Mouse (Mus musculus): ENCODE data around the gene Agfg2. TPM values are rescaled to one million over a fixed set of nuclear protein-coding genes. Genes with fewer than 3 reads are reported as not detected.

Agfg2 gene
- polyA plus RNA-seq, 1 experiment from 2014 or later = 15.9 TPM

- no peak overlapping the region for H3K9ac ChIP-seq
- no peak overlapping the region for H3K4me3 ChIP-seq
- no peaks in the 10 kb centered on the region for H3K9me3 ChIP-seq
- H3K27ac ChIP-seq = no peak overlapping the region
- no peaks in the 10 kb centered on the region for H3K27me3 ChIP-seq
- 72% methylated on average over 7 of the region's 7 CpGs for WGBS
- H3K36me3 ChIP-seq = peaks cover 20% of the 10 kb centered on the region
- H3K4me1 ChIP-seq = peaks cover 16% of the 10 kb centered on the region
- ATAC-seq (ENCODE audit: insufficient number of reproducible peaks, low FRiP score, low TSS enrichment, low read depth) = no peak
- no peak overlapping the region for H3K4me2 ChIP-seq
These were observed 29.8 kb downstream of the Agfg2 start for GRCm38 (mm10) chr5:137654746-137655145.

- no peak overlapping the region for H3K4me3 ChIP-seq
- WGBS = 90% methylated on average over 10 of the region's 10 CpGs
- no peak overlapping the region for H3K9ac ChIP-seq
- H3K9me3 ChIP-seq = no peaks in the 10 kb centered on the region
- ATAC-seq (ENCODE audit: insufficient number of reproducible peaks, low FRiP score, low TSS enrichment, low read depth) = no peak
- H3K4me1 ChIP-seq = peaks cover 27% of the 10 kb centered on the region
- peaks cover 15% of the 10 kb centered on the region for H3K36me3 ChIP-seq
- no peak overlapping the region for H3K27ac ChIP-seq
- no peak overlapping the region for H3K4me2 ChIP-seq
- H3K27me3 ChIP-seq = no peaks in the 10 kb centered on the region
These were observed 31.2 kb downstream of the Agfg2 start for GRCm38 (mm10) chr5:137653366-137653765.

DNA sequence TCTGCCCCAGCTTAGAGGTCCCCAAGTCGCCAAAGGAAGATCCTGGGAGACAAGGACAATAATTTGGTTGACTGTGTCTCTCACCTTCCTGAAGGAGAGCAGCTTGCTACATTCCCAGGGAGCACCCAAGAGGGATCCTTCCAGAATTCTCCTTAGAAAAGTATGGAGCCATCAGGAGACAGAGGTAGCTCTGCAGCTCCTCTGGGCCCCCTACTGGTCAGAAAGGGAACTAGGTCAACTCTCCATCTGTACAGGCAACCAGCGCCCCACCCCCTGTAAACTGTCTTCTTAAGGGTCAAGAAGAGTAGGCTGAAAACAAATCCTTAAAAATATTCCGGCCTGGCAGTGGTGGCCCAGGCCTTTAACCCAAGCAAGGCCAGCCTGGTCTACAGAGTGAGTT lies 32.1 kb downstream of the Agfg2 start:
- Histone ChIP-seq H3K27ac (no peak overlapping the region), H3K9ac (no peak overlapping the region), H3K9me3 (no peaks in the 10 kb centered on the region), H3K36me3 (peaks cover 15% of the 10 kb centered on the region), H3K4me2 (no peak overlapping the region), H3K27me3 (no peaks in the 10 kb centered on the region), H3K4me1 (peaks cover 36% of the 10 kb centered on the region), H3K4me3 (no peak overlapping the region)
- 16% methylated on average over 3 of the region's 3 CpGs for WGBS
- no peak for ATAC-seq (ENCODE audit: insufficient number of reproducible peaks, low FRiP score, low TSS enrichment, low read depth)

- Histone ChIP-seq H3K9me3 (no peaks in the 10 kb centered on the region), H3K4me3 (no peak overlapping the region), H3K9ac (no peak overlapping the region), H3K27me3 (peaks cover 16% of the 10 kb centered on the region), H3K4me1 (peaks cover 45% of the 10 kb centered on the region), H3K36me3 (peaks cover 10% of the 10 kb centered on the region), H3K27ac (peak overlapping the region; percentile 59; the same call in 1 of the 2 replicates), H3K4me2 (peak overlapping the region; percentile 17; the same call in 1 of the 2 replicates)
- WGBS = 20% methylated on average over 18 of the region's 18 CpGs
- ATAC-seq (ENCODE audit: insufficient number of reproducible peaks, low FRiP score, low TSS enrichment, low read depth) = no peak
These were observed 34.6 kb downstream of the Agfg2 start for GRCm38 (mm10) chr5:137649669-137650571.

DNA sequence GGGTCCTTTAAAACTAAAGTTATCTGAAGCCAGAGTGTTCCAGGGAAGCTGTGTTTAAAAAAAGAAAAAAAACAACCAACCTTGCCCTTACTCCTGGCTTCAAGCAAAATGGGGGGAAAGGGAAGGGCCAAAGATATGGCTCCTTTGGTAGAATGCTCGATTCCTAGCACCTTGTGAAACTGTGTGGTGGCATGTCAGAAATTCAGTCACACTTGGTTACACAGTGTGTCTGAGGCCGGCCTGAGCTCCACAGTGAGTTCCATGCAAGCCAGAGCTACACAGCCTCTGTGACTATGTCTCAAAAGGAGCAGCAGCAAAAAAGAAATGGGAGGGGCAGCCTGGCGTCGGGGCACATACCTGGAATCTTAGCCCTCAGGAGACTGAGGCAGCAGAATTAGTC lies 35.3 kb downstream of the Agfg2 start:
- H3K36me3 ChIP-seq = peaks cover 7% of the 10 kb centered on the region; the same call in 1 of the 2 replicates
- no peak for ATAC-seq (ENCODE audit: insufficient number of reproducible peaks, low FRiP score, low TSS enrichment, low read depth)
- no peaks in the 10 kb centered on the region for H3K9me3 ChIP-seq
- H3K4me3 ChIP-seq = no peak overlapping the region
- peak overlapping the region; percentile 59; the same call in 1 of the 2 replicates for H3K27ac ChIP-seq
- H3K4me2 ChIP-seq = no peak overlapping the region
- WGBS = 22% methylated on average over 4 of the region's 4 CpGs
- H3K4me1 ChIP-seq = peaks cover 49% of the 10 kb centered on the region
- peaks cover 22% of the 10 kb centered on the region for H3K27me3 ChIP-seq
- H3K9ac ChIP-seq = no peak overlapping the region

DNA sequence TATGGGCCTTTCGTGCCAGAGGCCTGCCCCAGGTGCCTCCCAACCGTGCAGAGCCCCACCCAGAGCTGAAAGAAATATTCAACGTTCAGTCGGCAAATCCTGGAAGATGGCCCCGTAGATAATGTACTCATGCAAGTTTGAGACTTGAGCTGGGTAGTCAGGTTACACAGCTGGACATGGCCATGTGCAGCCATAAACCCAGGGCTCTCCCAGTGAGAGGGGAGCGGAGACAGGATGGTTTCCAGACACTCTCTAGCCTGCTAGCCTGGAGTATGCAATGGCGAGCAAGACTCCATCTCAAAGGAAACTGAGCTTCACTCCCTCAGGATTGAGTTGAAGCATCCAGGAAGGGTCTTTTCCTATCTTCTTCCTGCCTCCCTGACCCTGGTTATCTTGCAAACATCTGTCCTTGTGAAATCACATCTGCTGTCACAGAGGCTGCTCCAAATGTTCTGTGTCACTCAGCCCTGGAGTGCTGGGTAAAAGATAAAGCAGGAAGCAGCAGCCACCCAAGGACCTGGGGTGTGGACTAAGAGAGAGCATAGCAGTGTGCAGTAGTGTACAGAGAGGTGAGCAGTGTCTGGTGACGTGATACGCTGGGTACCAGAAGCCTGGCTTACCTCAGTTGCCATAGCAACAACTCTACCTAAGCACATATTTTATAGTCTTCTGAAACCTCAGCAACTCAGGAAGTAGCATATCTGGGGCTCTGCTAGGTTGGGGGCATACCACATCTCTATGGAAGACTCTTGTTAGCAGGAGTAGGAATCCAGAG lies 36.5 kb downstream of the Agfg2 start:
- Histone ChIP-seq H3K36me3 (peaks cover 10% of the 10 kb centered on the region; the same call in 1 of the 2 replicates), H3K27ac (0 out of 2 replicates have a peak overlapping the region, but pooled peaks have one; percentile 24), H3K9me3 (no peaks in the 10 kb centered on the region), H3K4me2 (no peak overlapping the region), H3K9ac (no peak overlapping the region), H3K27me3 (peaks cover 34% of the 10 kb centered on the region), H3K4me3 (no peak overlapping the region), H3K4me1 (peaks cover 50% of the 10 kb centered on the region)
- 17% methylated on average over 9 of the region's 9 CpGs for whole genome bisulfite sequencing
- no peak for ATAC-seq (ENCODE audit: insufficient number of reproducible peaks, low FRiP score, low TSS enrichment, low read depth)

DNA sequence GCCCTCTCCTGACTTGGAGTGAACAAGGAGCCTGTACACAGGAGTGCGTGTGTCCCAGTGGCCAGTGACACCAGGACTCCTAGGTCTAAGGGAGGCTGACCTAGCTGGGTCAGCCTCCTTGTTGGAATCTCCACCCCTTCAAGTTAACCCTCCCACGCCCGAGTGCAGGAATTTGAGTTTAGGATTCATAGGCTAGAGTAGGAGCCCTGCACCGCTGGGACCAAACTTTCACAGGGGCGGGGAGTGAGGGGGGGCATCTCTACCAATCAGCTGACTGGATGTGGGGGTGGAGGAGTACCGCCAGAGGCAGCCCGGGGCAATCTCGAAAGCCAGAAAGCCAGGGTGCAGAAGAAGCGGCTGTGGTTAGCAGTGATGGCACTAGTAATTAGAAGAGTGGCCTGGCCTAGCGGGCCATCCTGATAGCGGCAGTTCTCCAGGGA lies 38.9 kb downstream of the Agfg2 start, which contains the start of gene Irs3:
Gene Irs3 (minus strand): TSS at position 63 of the 440 bp plus-strand sequence.
- Histone ChIP-seq H3K9me3 (no peaks in the 10 kb centered on the region), H3K27ac (no peak within 1 kb of the TSS), H3K4me1 (peaks cover 49% of the 10 kb centered on the region), H3K36me3 (peaks cover 22% of the 10 kb centered on the region), H3K4me2 (peak within 1 kb of the TSS; percentile 46), H3K4me3 (peak within 1 kb of the TSS; percentile 29), H3K9ac (no peak within 1 kb of the TSS), H3K27me3 (peaks cover 36% of the 10 kb centered on the region)
- 22% methylated on average over 11 of the region's 11 CpGs for WGBS
- no peak for ATAC-seq (ENCODE audit: insufficient number of reproducible peaks, low FRiP score, low TSS enrichment, low read depth)

- Histone ChIP-seq H3K27me3 (peaks cover 36% of the 10 kb centered on the region), H3K9me3 (no peaks in the 10 kb centered on the region), H3K4me1 (peaks cover 49% of the 10 kb centered on the region), H3K4me3 (peak overlapping the region; percentile 29), H3K27ac (no peak overlapping the region), H3K4me2 (peak overlapping the region; percentile 46), H3K9ac (no peak overlapping the region), H3K36me3 (peaks cover 27% of the 10 kb centered on the region)
- 4% methylated on average over 44 of the region's 44 CpGs for WGBS
- no peak for ATAC-seq (ENCODE audit: insufficient number of reproducible peaks, low FRiP score, low TSS enrichment, low read depth)
These were observed 39.4 kb downstream of the Agfg2 start for GRCm38 (mm10) chr5:137645091-137645651.

- WGBS = 40% methylated on average over 19 of the region's 19 CpGs
- peaks cover 36% of the 10 kb centered on the region for H3K27me3 ChIP-seq
- H3K27ac ChIP-seq = no peak overlapping the region
- H3K36me3 ChIP-seq = peaks cover 34% of the 10 kb centered on the region
- ATAC-seq (ENCODE audit: insufficient number of reproducible peaks, low FRiP score, low TSS enrichment, low read depth) = no peak
- no peaks in the 10 kb centered on the region for H3K9me3 ChIP-seq
- H3K4me1 ChIP-seq = peaks cover 43% of the 10 kb centered on the region
- H3K4me2 ChIP-seq = no peak overlapping the region
- H3K4me3 ChIP-seq = no peak overlapping the region
- no peak overlapping the region for H3K9ac ChIP-seq
These were observed 40.0 kb downstream of the Agfg2 start for GRCm38 (mm10) chr5:137644484-137644883.

- 60% methylated on average over 4 of the region's 4 CpGs for WGBS
- Histone ChIP-seq H3K4me2 (no peak overlapping the region), H3K4me3 (no peak overlapping the region), H3K9ac (no peak overlapping the region), H3K27me3 (peaks cover 36% of the 10 kb centered on the region), H3K27ac (no peak overlapping the region), H3K9me3 (no peaks in the 10 kb centered on the region), H3K36me3 (peaks cover 50% of the 10 kb centered on the region), H3K4me1 (peaks cover 28% of the 10 kb centered on the region)
- no peak for ATAC-seq (ENCODE audit: insufficient number of reproducible peaks, low FRiP score, low TSS enrichment, low read depth)
These were observed 41.6 kb downstream of the Agfg2 start for GRCm38 (mm10) chr5:137642886-137643285.

DNA sequence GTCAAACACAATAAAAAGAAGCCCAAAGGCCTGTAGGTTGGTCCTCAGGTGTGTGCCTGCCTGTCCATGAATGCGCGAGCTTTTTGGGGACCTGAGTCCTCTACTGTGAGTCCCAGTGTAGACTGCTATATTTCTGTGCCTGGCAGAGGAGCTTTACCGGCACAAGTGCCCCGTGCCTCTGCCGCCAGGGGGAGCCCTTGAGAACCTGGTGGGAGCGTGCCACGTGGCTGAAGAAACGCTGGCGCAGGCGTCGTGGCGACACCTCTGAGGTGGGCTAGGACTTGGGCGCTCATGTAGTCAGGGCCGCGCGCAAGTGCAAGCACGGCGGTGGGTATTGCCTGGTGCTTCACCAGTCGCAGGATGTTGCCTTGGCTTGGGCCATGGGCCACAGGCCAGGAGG lies 43.5 kb downstream of the Agfg2 start, which contains the start of gene Sap25:
Gene Sap25 (plus strand): TSS at position 281 of the 400 bp plus-strand sequence.
- peaks cover 31% of the 10 kb centered on the region for H3K27me3 ChIP-seq
- no peak within 1 kb of the TSS for H3K4me3 ChIP-seq
- WGBS = 88% methylated on average over 19 of the region's 19 CpGs
- no peaks in the 10 kb centered on the region for H3K9me3 ChIP-seq
- no peak within 1 kb of the TSS for H3K9ac ChIP-seq
- no peak within 1 kb of the TSS for H3K27ac ChIP-seq
- no peak for ATAC-seq (ENCODE audit: insufficient number of reproducible peaks, low FRiP score, low TSS enrichment, low read depth)
- peaks cover 68% of the 10 kb centered on the region for H3K36me3 ChIP-seq
- no peak within 1 kb of the TSS for H3K4me2 ChIP-seq
- peaks cover 21% of the 10 kb centered on the region for H3K4me1 ChIP-seq
